Mouse (Mus musculus) testis, adult 10 weeks (tissue): Measurements from ENCODE around the gene Ddx54. TPM values are rescaled to one million over a fixed set of nuclear protein-coding genes. Genes with fewer than 3 reads are reported as not detected.

Source experiments
- polyA plus RNA-seq: library from polyadenylated mRNA; stranded (reverse); fragments of 350-450 nt; fragmentation: Illumina TruSeq; extraction: RNeasy Lipid Tissue Mini Kit (QIAGEN cat#74804); gene quantifications from one replicate; pipeline ENCODE4 v1.2.3, GENCODE M21; 2014; ENCODE audit warnings: low read depth, low replicate concordance

Gene Ddx54
- polyA plus RNA-seq, result 0.50 TPM

GRCm38 (mm10) chr5:120612442-120612821 is at the start of gene Ddx54, which contains the start of gene Rita1:
Gene Ddx54 (plus strand): TSS chr5:120612739.
Gene Rita1 (minus strand): TSS chr5:120612589.

GRCm38 (mm10) chr5:120588569-120589094 is 23.9 kb upstream of the Ddx54 start, which contains the start of the genes Tpcn1 and Iqcd:
Gene Tpcn1 (minus strand): TSS chr5:120588673.
Gene Iqcd (plus strand): TSS chr5:120589016.

DNA sequence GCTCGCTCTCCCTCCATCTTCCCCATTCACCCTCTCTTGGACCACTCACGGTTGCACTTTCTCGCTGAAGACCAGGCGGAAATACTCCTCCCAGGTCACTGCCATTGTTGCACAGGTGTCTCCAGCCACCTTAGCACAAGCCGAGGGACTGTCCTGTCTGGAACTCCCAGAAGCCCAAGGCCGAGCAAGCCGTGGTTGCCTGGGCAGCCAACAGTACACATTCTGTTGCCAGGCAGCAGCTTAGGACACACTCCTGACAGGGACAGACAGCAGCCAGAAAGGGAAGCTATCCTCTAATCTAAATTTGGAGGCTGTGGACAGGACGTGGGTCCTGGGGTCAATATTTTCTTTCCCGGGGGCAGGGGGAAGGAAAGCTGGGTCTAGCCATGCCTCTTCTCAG is 21.6 kb downstream of the Ddx54 start, which contains the start of gene Cfap73:
TSS of gene Cfap73 (minus strand) at position 105 of the 400 bp plus-strand sequence.

DNA sequence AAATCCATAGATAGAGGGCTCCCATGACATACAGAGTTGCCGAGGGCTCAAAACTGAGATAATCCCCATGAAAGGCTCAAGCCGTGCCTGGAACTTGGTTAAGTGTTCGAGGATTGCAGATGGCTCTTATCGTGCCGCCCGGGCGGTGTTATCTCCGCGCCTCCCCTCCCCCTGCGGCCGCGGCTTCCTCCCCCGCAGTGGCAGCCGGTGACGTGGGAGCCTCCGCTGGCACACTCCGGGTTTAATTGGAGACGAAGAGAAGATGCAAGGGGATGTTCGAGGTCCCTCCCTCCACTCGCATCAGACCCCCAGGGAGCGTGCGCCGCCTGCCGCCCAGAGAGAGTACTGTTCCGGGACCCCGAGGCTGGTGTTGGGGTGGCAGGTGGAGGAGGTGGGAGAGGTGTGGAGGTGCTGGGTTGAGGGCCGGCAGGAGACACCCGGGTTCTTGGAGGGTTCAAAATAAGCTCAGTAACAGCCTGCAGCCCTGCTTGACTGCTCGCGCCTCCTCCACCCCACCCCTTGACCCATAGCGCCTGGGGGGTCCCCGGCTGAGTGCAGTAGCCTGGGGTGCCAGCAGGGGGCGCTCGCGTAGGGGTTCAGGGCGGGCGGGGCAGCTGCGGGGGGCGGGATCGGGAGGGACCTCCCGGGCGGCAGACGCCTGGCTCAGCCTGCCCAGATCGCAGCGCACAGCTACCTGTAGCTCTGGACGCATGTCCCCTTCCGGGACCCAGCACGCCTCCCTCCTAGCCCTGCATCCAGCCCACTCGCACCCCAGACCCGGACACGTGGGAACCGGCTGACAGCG is 36.2 kb downstream of the Ddx54 start, which contains the start of gene Rasal1:
TSS of gene Rasal1 (plus strand) at position 244 of the 805 bp plus-strand sequence.

Other genes starting within 250 kb of the Ddx54 start
- gene Lhx5, start 181.0 kb upstream of the Ddx54 start, polyA plus RNA-seq, result not detected
- not detected for gene Sdsl, start 139.9 kb upstream of the Ddx54 start, polyA plus RNA-seq
- gene Sds, start 136.2 kb upstream of the Ddx54 start, polyA plus RNA-seq, result not detected
- 2.3 TPM for gene Plbd2, start 109.1 kb upstream of the Ddx54 start, polyA plus RNA-seq
- not detected for gene Slc8b1, start 101.6 kb upstream of the Ddx54 start, polyA plus RNA-seq
- gene Tpcn1, start 24.1 kb upstream of the Ddx54 start, polyA plus RNA-seq, result 1.5 TPM
- gene Iqcd, start 23.7 kb upstream of the Ddx54 start, polyA plus RNA-seq, result 6.5 TPM
- not detected for gene Rita1, start 150 bp upstream of the Ddx54 start, polyA plus RNA-seq
- gene Cfap73, start 21.5 kb downstream of the Ddx54 start, polyA plus RNA-seq, result not detected
- 0.20 TPM for gene Rasal1, start 36.1 kb downstream of the Ddx54 start, polyA plus RNA-seq
- gene Dtx1, start 99.2 kb downstream of the Ddx54 start, polyA plus RNA-seq, result 1.8 TPM
- gene Oas2, start 137.1 kb downstream of the Ddx54 start, polyA plus RNA-seq, result 0.43 TPM
- gene Oas3, start 164.9 kb downstream of the Ddx54 start, polyA plus RNA-seq, result not detected
- gene Oas1e, start 182.8 kb downstream of the Ddx54 start, polyA plus RNA-seq, result not detected
- 0.08 TPM for gene Oas1c, start 199.8 kb downstream of the Ddx54 start, polyA plus RNA-seq
- gene Oas1f, start 234.6 kb downstream of the Ddx54 start, polyA plus RNA-seq, result not detected
- not detected for gene Oas1h, start 248.7 kb downstream of the Ddx54 start, polyA plus RNA-seq